Mouse (Mus musculus) left cerebral cortex, postnatal 36 days (tissue): Measurements from ENCODE around the gene Perp. TPM values are rescaled to one million over a fixed set of nuclear protein-coding genes. Genes with fewer than 3 reads are reported as not detected.

Experiments
- total RNA-seq, 2 experiments: library from RNA; stranded (reverse); gene quantifications; 2 replicates each; pipeline ENCODE4 v1.2.3; 2021

Gene Perp
- total RNA-seq, 2 experiments from 2014 or later: 4.4 to 4.6 TPM

Other genes with a start within 250 kb of the Perp start
- gene Arfgef3, start 101.1 kb upstream of the Perp start, total RNA-seq: 100 to 1,000 TPM; 105 to 109 TPM
- not detected for gene Gm4922, start 58.2 kb upstream of the Perp start, total RNA-seq
- 1 to 10 TPM; 4.9 to 5.2 TPM for gene Tnfaip3, start 170.6 kb downstream of the Perp start, total RNA-seq